Mouse (Mus musculus): ENCODE results near the gene Daxx.
"Not testable (repeated sequence)": the region's sequence is repeated elsewhere in the genome, so short reads cannot be mapped to it uniquely, and the experiment has no call there.

GRCm38 (mm10) chr17:33898193-33898592, 11.0 kb upstream of the Daxx start:
- not testable (repeated sequence) for TF ChIP-seq CTCF (IDR thresholded peaks at IDR 0.05; ENCODE audit: low read depth, low read length); POLR2A (IDR thresholded peaks at IDR 0.05; ENCODE audit: borderline replicate concordance, low read depth, low read length)
